Mouse (Mus musculus): ENCODE data around the gene Prn.

The Prn gene

GRCm38 (mm10) chr2:131906266-131906665, 3.5 kb upstream of the Prn start:
- no peak for DNase-seq (ENCODE audit: extremely low read depth, insufficient read length, low spot score)

GRCm38 (mm10) chr2:131906846-131907245, 2.9 kb upstream of the Prn start:
- peak; percentile 18 for DNase-seq (ENCODE audit: extremely low read depth, insufficient read length, low spot score)

- DNase-seq (ENCODE audit: extremely low read depth, insufficient read length, low spot score): no peak
These were observed 2.4 kb upstream of the Prn start for GRCm38 (mm10) chr2:131907311-131907710.

GRCm38 (mm10) chr2:131908351-131908861, 1.4 kb upstream of the Prn start:
- DNase-seq (ENCODE audit: extremely low read depth, insufficient read length, low spot score): no peak

GRCm38 (mm10) chr2:131908906-131909305, 851 bp upstream of the Prn start:
- no peak for DNase-seq (ENCODE audit: extremely low read depth, insufficient read length, low spot score)

GRCm38 (mm10) chr2:131910847-131911246, 1.1 kb downstream of the Prn start:
- DNase-seq (ENCODE audit: extremely low read depth, insufficient read length, low spot score): no peak

- no peak for DNase-seq (ENCODE audit: extremely low read depth, insufficient read length, low spot score)
These were observed 1.6 kb downstream of the Prn start for GRCm38 (mm10) chr2:131911341-131911740.

- DNase-seq (ENCODE audit: extremely low read depth, insufficient read length, low spot score): no peak
These were observed 2.9 kb downstream of the Prn start for GRCm38 (mm10) chr2:131912526-131913258.

- DNase-seq (ENCODE audit: extremely low read depth, insufficient read length, low spot score): no peak
These were observed 22.6 kb downstream of the Prn start for GRCm38 (mm10) chr2:131932275-131932902.

- DNase-seq (ENCODE audit: extremely low read depth, insufficient read length, low spot score): no peak
These were observed 23.3 kb downstream of the Prn start for GRCm38 (mm10) chr2:131933013-131933412.

GRCm38 (mm10) chr2:131933598-131933997, 23.8 kb downstream of the Prn start:
- DNase-seq (ENCODE audit: extremely low read depth, insufficient read length, low spot score): no peak

GRCm38 (mm10) chr2:131934243-131934642, 24.5 kb downstream of the Prn start:
- no peak for DNase-seq (ENCODE audit: extremely low read depth, insufficient read length, low spot score)

- peak; percentile 65 for DNase-seq (ENCODE audit: extremely low read depth, insufficient read length, low spot score)
These were observed 25.8 kb downstream of the Prn start for GRCm38 (mm10) chr2:131935390-131936105.

- no peak for DNase-seq (ENCODE audit: extremely low read depth, insufficient read length, low spot score)
These were observed 26.7 kb downstream of the Prn start for GRCm38 (mm10) chr2:131936410-131936809.

GRCm38 (mm10) chr2:131939404-131940111, 29.8 kb downstream of the Prn start:
- no peak for DNase-seq (ENCODE audit: extremely low read depth, insufficient read length, low spot score)

- no peak for DNase-seq (ENCODE audit: extremely low read depth, insufficient read length, low spot score)
These were observed 30.7 kb downstream of the Prn start for GRCm38 (mm10) chr2:131940506-131940905.

- DNase-seq (ENCODE audit: extremely low read depth, insufficient read length, low spot score): no peak
These were observed 31.7 kb downstream of the Prn start for GRCm38 (mm10) chr2:131941501-131941900.

- DNase-seq (ENCODE audit: extremely low read depth, insufficient read length, low spot score): no peak
These were observed 34.6 kb downstream of the Prn start for GRCm38 (mm10) chr2:131944370-131944769.

GRCm38 (mm10) chr2:131945225-131945624, 35.5 kb downstream of the Prn start:
- no peak for DNase-seq (ENCODE audit: extremely low read depth, insufficient read length, low spot score)

- DNase-seq (ENCODE audit: extremely low read depth, insufficient read length, low spot score): no peak
These were observed 36.0 kb downstream of the Prn start for GRCm38 (mm10) chr2:131945765-131946164.

- DNase-seq (ENCODE audit: extremely low read depth, insufficient read length, low spot score): no peak
These were observed 36.6 kb downstream of the Prn start for GRCm38 (mm10) chr2:131946351-131946750.
